Mouse (Mus musculus) gastrocnemius, adult 8-10 months (tissue): Measurements from ENCODE around the gene Tmprss9. TPM values are rescaled to one million over a fixed set of nuclear protein-coding genes. Genes with fewer than 3 reads are reported as not detected.

Source experiments
- DNase-seq, 2 experiments: peaks; one replicate each; pipeline ENCODE4 v3.0.0; 2022; ENCODE audit warnings: low spot score in 2 of 2
- total RNA-seq, 4 experiments: library from RNA; stranded (reverse); gene quantifications; 2 replicates each; pipeline ENCODE4 v1.2.4; 2022

The Tmprss9 gene
- total RNA-seq, 4 experiments from 2014 or later: 0.13 TPM; not detected in 3

- no peak for DNase-seq
These were observed 29.3 kb upstream of the Tmprss9 start for GRCm38 (mm10) chr10:80842334-80842733.

- DNase-seq: no peak
These were observed 28.3 kb upstream of the Tmprss9 start for GRCm38 (mm10) chr10:80843087-80843930.

- no peak for DNase-seq
These were observed 27.6 kb upstream of the Tmprss9 start, which contains the start of gene Lingo3 for GRCm38 (mm10) chr10:80843931-80844547. TSS of gene Lingo3 (minus strand) at chr10:80844039.

- no peak for DNase-seq
These were observed 26.5 kb upstream of the Tmprss9 start for GRCm38 (mm10) chr10:80845055-80845693.

GRCm38 (mm10) chr10:80845732-80846131 lies 25.9 kb upstream of the Tmprss9 start:
- no peak for DNase-seq

GRCm38 (mm10) chr10:80848571-80848970 lies 23.1 kb upstream of the Tmprss9 start:
- DNase-seq: peak; percentile 71 to 72

- DNase-seq: peak; percentile 92 to 95
These were observed 16.5 kb upstream of the Tmprss9 start, which contains the start of the genes Lsm7 and Sppl2b for GRCm38 (mm10) chr10:80854913-80855748. TSS of gene Lsm7 (minus strand) at chr10:80855209. TSS of gene Sppl2b (plus strand) at chr10:80855275.

GRCm38 (mm10) chr10:80855749-80856073 lies 15.9 kb upstream of the Tmprss9 start:
- DNase-seq: no peak

GRCm38 (mm10) chr10:80856267-80856666 lies 15.4 kb upstream of the Tmprss9 start:
- DNase-seq: no peak

GRCm38 (mm10) chr10:80856908-80857307 lies 14.7 kb upstream of the Tmprss9 start:
- DNase-seq: no peak

- no peak for DNase-seq
These were observed 14.3 kb upstream of the Tmprss9 start for GRCm38 (mm10) chr10:80857386-80857785.

GRCm38 (mm10) chr10:80857848-80858247 lies 13.8 kb upstream of the Tmprss9 start:
- DNase-seq: no peak

- DNase-seq: no peak
These were observed 13.2 kb upstream of the Tmprss9 start for GRCm38 (mm10) chr10:80858350-80858935.

- DNase-seq: no peak
These were observed 9.3 kb upstream of the Tmprss9 start for GRCm38 (mm10) chr10:80862305-80862704.

- DNase-seq: peak; percentile 59 to 77
These were observed 7.2 kb upstream of the Tmprss9 start for GRCm38 (mm10) chr10:80864446-80864845.

- no peak for DNase-seq
These were observed 655 bp upstream of the Tmprss9 start for GRCm38 (mm10) chr10:80870993-80871392.

- peak; percentile 33 to 51 for DNase-seq
These were observed 2.4 kb downstream of the Tmprss9 start for GRCm38 (mm10) chr10:80874035-80874434.

- no peak for DNase-seq
These were observed 4.4 kb downstream of the Tmprss9 start for GRCm38 (mm10) chr10:80876028-80876427.

GRCm38 (mm10) chr10:80876594-80876993 lies 4.9 kb downstream of the Tmprss9 start:
- no peak for DNase-seq

GRCm38 (mm10) chr10:80880131-80880641 lies 8.5 kb downstream of the Tmprss9 start:
- no peak for DNase-seq

GRCm38 (mm10) chr10:80880901-80881300 lies 9.3 kb downstream of the Tmprss9 start:
- no peak for DNase-seq
